Mouse (Mus musculus): Measurements from ENCODE around the gene Mcur1. TPM values are rescaled to one million over a fixed set of nuclear protein-coding genes. Genes with fewer than 3 reads are reported as not detected.

The Mcur1 gene
- total RNA-seq, 1 experiment from 2014 or later, result 66.1 TPM

DNA sequence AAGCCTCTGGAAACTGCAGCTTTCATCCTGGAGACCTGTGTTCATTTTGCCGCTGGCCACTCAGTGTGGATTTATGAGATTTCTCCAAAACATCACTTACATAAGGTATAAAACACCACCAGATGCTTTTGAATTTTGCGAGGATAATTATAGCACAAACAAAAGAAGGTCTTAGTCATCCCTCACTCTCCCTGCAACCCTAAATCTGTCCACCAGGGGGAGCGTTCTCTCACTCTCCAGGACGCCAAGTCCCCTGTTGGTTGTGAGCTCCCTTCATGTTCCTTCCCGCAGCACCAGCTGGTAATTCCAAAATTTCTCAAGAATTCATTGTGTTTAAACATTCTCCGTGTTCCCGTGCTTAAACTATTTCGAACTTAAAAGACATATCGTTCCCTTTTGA is 5.4 kb upstream of the Mcur1 start:
- peak; percentile 87 for DNase-seq

DNA sequence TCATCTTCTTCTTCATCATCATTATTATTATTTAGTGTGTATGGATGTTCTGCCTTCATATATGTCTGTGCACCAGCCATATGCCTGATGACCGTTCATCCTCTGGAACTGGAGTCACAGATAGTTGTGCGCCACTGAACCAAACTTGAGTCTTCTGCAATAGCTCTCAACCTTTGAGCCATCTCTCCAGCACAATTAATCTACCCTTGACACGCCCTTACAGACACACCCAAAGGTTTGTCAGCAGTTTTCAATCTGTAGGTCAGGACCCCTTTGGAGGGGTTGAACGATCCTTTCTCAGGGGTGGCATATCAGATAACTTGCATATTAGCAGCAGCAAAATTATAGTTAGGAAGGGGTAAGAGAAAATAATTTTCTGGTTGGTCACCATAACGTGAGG is 4.7 kb upstream of the Mcur1 start:
- no peak for DNase-seq

DNA sequence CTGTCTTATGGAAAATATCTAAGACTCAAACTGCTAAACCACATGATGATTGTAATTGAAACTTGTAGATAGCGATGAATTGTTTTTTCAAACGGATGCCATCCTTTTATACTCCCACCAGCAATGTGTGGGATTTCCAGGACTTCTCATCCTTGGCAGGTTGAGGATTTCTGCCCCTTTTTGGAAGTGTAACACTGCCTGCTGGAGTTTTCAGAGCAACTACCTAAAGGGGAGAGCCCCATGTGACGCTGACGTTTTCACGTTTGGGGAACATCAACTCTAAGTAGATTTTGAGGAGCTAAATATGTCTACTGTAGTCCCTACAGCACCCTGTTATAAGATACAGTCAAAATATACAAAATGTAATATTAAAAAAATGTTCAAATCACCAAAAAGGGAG is 2.7 kb upstream of the Mcur1 start:
- no peak for DNase-seq

DNA sequence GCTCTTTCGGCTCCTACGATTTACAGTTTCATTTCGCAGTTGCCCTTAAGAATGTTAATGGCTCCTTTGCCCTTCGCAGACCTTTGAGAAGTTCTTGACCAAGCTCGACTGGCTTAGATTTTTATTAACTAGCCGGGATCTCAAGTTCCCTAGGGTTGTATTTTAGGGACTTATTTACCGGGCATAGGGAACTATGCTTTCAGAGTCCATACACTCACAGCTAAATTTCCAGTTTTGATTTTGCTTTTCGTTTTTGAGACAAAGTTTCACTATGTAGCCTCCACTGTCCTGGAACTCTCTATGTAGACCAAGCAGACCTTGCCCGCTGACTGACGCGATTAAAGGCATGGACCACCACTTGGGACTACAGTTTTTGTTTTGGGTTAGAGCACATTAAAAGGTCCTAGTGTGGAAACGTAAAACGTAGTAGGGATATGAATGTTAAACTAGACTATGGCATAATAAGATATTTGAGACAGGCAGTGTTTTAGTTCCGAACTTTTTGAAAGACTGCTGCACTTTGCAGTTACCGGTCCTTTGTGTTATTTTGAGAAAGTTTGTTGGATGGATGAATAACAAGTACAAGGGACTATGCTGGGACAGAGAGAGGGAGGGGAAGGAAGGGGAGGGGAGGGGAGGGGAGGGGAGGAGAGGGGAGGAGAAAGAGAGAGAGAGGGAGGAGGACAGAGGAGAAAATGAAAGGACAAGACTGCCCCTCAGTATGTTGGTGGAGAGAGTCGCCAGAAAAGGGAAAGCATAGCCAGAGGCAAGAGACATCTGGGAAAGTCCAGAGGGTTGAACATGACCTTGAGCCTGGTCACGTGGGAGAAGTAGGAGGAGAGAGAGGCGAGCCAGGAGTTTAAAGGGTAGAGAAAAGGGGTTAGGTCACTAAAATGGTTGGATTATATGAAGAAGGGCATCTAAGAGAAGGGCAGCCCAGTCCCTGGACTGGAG is 744 bp upstream of the Mcur1 start:
- peak; percentile 80 for DNase-seq

DNA sequence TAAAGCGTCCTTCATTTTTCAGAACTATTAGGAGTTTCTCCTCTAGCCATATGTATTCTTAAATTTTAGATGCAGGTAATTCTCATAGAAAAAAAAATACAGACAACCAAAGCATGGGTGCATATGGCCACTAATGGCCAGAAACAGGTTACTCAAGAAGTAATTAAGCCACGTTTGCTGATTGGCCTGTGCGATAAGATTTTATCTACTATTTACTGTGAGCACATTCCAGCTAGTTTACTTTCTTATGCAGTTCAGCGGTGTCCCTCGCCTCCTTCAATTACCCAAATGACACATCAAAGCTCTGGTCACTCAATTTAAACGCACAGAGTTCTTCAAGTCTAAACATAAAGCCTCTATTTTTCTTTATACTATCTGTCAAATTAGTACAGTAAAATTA is 1.0 kb downstream of the Mcur1 start:
- no peak for DNase-seq

DNA sequence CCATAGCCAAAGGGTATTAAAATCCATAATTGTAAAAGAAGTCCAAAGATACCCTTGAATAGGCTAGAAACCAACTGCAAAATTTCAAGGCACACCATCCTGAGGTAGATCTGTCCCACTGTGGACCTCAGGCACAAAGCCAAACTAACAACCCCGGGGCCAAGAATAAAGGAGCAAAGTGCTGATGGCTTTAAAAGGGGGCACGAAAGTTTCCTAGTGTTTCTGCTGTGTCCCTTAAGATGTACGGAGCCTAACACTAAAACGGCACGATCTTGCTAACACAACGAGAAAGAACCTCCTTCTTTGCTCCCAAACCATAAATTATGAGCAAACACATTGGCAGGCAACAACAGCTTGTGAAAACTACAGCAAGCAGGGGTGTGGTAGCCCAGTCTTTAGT is 1.6 kb downstream of the Mcur1 start:
- no peak for DNase-seq

DNA sequence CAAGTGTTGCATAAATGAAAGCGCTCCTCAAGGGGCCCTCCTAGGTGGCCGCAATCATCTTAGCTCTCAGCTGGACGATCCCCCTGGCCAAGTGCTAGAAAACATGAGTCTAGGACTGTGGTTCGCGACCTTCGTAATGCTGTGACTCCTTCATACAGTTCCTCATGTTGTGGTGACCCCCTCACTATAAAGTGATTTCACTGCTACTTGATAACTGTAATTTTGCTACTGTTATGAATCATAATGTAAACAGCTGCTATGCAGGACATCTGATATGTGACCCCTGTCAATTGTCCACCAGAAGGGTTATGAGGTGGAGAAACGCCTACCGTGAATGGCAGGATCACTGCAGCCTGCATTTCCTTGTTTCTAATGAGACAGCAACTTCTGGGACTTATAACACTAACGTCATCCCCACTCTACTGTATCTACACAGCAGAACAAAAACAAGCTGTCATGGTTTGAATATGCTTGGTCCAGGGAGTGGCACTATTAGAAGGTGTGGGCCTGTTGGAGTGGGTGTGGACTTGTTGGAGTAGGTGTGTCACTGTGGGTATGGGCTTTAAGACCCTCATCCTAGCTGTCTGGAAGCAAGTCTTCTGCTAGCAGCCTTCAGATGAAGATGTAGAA is 3.0 kb downstream of the Mcur1 start:
- DNase-seq, result no peak

DNA sequence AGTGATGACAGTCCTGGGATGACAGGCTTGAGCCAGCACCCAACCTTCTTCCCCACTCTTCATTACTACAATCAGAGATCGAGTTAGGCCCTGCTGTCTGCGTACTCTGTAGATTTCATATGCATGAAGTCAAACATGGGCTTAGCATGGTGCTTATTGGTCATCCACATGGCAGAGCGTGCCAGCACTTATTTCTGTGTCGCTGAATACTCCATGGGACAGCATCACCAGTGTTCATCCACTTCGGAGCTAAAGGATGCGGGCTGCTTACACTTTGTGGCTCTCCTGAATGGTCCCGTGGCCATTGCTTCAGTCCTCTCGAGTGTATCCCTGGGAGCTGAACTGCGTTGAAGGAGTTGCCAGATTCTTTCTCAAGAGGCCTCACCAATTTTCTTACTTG is 4.7 kb downstream of the Mcur1 start:
- peak; percentile 25 for DNase-seq

DNA sequence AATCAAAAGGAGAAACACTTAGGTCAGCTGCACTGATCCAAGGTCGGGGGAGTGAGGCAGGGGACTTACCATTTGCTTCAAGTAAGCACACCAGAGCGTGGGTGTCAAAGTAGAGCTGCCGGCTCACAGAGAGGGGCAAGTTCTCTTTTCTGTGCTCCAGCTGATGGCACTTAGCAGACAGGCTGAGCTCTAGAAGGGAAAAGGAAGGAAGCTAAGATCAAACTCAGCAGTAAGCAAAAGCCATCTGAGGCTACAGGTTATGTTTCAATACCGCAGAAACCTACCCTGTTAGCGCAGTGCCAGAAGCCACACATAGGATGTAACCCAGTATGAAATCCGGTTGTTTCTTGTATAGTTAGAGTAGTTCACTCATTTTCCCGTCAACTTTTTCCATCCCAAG is 5.2 kb downstream of the Mcur1 start:
- no peak for DNase-seq

DNA sequence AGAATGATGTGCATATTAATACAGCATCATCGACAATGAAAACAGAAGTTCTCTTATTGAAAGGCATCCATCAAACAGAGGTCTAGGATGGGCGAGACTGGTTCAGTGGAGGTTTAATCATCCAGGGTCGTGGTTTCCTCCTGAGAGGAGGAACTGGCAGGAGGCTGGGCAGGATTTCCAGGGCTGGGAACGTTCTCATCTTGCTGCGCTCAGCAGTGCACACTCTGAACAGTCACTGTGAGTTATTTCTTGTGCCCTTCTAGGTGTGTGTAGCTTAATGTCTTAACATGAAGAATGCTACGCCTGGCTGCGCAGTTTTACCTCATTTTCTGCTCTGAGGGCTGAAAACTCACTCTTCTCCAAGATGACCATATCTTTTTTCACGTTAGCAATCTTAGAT is 9.3 kb downstream of the Mcur1 start:
- no peak for DNase-seq

DNA sequence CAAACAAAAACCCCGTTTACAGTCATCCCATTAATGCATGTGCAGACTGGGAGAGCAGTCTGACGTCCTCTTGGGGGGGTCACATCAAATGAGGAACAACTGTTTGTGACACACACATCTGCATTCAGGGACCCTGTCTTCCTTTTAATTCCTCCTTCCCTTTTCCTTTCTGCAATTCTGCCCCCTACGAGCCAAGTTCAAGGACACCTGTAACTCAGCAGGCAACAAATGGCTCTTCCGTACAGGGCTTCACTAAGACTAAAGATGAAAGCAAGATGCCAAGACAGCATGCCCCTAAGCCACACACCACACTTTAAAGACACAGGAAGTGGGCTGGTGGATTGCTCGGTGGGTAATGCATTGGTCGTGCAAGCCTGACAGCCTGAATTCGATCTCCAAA is 10.1 kb downstream of the Mcur1 start:
- DNase-seq, result no peak

DNA sequence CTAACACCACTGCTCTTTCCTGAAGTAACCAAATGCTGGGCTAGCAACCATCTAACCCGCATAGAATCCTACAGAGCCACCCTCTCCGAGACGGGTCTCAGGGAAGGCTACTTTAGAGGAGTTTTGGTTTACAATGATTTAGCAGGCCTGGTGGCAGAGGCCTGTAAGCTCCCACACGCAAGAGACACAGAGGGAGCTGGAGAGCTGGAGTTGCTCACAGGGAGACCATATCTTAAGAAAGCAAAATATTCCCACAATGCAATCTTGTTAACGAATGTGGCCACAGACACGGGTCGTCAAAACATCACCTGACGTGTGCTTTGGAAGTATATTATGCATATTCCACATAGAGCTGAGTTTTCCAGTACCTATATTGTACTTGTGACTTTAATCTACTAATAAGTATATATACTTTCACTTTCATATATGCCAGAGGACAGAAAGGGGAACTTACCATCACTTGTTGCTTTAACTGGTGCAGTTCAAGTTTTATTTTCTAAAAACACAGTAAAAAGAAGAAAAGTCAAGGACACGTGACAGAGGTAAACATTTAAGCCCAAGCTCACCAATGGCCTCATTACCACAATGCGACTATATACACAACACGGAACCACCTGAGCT is 10.8 kb downstream of the Mcur1 start:
- DNase-seq, result no peak

DNA sequence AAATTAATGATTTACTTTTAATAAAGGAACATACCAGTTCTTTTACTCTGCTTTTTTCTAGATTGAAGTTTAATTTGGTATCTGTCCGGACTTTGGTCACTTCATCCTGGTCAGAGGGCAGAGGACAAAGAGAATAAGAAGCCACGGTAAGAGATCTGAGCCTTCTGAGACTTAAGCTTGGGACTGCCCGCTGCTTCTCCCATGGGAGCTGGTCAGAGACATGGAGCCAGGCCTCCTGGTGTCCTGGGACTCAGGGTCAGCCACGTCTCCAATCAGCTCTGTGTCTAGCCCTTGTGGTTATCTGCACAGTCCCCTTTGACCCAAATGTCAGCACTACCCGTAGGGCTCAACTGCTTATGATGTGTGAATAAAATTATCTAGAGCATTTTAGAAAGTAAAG is 11.4 kb downstream of the Mcur1 start:
- DNase-seq, result peak; percentile 55

DNA sequence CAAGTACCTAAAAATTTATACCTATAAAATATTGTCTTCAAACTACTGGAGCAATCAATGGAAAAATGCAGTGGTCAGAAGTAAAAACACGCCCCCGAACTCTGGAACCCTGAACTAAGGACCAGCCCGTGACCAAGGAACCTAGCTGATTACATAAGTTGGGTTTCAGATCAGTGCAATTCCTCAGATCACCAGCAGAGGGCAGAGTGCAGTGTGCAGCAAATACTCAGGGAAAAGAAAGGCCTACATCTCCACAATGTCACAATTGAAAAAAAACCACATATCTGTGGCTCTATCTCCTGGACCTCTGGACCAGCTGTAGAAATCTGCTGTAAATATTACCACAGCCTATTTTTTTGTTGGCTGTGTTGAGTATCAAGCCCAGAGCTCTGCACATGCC is 13.1 kb downstream of the Mcur1 start:
- peak; percentile 85 for DNase-seq

DNA sequence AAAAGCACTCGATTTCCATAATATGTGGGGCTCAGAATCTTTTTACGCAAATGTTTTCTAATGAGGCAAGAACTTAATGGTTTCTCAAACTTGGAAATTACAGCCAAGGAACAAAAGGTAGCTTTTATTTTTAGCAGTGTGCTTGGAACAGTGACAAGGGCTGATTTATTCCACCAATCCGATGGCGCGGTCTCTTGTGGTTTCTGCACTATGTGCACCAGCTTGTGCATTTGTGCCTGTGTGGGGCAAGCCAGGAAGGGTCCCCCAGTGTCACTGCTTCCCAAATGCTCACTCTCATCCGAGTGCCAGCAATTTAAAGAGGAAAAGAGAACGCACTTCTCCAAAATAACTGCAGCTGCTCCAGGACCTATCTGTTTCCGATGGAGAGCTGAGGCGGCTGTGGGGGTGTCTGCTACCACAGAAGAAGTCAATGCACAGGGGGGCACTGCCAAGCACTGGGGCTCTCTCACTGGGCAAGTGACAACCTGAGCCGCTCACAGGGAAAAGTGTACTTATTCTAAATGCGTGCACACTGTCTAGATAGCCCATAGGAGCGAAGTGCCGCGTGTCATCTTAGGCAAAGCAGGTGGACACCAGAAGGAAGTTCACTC is 19.7 kb downstream of the Mcur1 start:
- DNase-seq, result no peak

DNA sequence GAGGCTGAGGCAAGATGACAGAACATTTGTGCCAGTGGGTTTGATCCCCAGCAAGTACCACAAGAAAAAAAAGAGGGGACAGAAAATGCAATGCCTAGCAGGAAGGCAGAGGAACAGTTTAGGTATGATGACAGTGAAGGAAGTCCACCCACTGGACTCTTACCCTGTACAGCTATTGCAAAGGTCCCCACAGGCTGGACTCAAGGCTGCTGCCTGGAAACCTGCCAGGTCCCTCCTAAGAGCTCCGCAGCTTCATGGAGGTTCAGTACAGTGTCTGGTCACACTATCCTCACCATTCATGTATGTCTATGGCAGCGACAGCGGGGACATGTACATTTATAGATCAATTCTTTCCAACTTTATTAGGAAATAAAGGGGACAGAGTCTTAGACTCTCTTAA is 20.6 kb downstream of the Mcur1 start:
- DNase-seq, result peak; percentile 40

DNA sequence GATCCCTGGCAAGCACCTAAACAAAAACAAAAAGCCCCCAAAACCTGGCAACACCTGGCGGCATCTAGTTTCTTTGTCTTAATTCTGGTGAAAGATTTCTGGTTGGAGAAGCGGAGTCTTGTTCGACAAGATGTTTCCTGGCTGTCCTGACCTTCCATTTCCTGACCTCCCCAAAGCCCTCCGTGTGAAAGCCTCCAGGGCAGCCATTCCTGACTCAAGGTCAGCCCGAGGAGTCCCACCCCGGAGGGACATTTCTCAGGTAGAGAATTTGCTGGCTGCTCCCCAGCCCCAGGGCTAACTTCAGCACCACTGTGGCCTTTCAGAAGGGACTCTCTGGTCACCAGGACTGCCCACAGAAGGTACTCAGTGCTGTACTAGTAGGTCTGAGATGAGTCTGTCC is 22.1 kb downstream of the Mcur1 start:
- no peak for DNase-seq

DNA sequence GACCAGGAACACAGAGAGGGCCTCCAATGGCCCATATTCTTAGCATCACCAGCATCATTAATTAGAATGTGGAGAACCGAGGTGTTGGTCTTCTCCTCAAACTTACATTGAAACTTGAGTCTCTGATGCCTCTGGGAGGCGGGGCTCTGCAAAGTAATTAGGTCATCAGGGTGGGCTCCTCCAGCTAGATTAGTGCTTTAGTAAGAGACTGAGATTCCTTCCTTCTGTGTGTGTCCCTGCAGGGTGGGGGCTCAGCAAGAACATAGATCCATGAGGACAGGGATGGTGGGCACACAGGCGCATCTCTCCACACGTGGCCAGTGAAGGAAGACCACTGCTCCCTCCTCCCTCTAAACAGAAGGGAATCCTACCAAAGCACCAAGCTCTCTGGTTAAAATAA is 26.0 kb downstream of the Mcur1 start:
- DNase-seq, result no peak

DNA sequence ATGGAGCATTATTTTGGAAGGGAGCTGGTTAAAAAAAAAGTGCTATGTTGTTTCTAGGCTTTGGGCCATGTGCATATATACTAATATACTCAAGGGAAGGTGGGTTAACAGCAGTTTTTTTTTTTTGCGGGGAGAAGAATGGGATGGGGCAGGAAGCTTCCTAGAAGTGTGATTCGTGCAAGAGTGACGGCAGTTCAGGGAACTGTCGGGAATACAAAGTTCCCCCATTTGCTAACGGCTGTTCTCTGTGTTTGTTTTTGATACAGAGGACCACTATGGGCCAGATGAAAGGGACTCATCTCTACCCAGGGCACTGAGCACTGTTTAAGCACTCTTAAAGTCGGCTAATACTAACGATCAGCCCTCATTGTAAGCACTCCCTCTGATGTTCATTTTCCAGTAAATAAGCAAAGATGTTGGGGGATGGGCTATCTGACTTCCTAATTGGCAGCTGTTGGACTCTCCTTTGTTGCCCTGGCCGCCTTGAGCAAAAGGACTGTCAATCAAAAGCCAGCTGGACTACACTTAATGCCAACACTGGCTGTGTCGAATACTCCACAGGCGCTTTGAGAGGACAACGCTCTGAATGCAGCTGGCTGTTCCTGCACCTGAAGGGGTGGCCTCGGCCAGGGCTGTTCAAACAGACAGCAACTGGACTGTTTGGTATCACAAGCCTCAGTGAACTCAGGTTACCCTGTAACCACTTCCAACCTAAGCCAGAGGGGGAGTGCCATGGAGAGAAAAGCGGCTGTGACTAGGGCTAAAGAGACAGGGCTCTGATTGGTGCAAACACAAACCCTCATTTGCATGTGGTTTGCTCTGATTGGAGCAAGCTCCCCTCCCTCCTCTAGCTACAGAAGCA is 28.9 kb downstream of the Mcur1 start:
- DNase-seq, result peak; percentile 67

DNA sequence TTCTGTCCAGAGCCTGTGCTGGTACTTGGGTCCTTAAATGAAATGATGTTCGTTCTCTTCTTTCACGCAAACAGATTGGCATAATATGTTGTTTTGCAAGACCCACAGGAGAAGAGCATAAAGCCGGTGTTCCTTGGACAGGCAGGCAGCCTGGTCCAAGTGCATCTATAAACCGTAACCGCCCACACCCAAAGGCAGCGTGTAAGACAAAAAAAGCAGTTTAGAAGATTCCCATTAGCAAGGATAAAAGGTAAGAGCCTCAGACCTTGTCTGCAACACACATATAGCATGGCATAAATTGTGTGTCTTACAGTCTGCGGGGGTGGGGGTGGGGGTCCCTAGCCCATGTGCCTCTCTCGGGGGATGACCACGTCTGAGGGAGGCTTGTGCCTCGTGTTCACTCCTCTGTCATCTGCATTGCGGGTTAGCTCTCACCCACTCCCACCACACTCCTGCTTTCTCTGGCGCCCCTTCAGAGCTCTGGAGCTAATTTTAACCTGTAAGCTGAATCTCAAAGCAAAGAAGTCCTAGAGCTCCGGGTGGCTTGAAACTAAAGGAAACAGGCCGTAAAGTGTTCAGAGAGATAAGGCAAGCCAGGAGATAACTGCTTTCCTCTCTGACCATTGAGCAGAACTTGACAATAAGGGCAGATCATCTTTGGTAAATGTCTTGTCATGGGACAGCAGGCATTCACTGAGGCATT is 29.7 kb downstream of the Mcur1 start:
- DNase-seq, result no peak

DNA sequence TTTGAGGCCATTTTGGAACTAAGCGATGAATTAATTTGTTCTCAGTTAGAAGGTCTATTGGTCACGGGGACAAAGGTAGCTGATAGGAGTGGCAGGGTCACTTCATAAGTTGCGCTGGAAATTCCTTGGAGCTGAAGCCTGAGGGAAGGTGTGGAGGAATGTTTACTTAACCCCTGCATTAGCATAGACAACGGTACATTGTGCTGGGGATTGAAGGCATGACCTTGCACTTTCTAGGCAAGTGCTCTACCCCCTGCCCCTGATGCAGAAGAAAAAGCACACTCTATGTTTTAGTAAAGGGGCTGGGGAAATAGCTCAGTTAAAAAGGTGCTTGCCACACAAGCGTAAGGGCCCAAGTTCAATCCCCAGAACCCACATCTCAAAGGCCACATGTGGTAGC is 33.7 kb downstream of the Mcur1 start:
- DNase-seq, result no peak

Measured in adrenal gland, postnatal 14 days (tissue).